Mouse (Mus musculus) cerebellum, postnatal 4 days (tissue): ENCODE measurements around the gene Hoxa1.

Experiments used
- DNase-seq, 2 experiments: peaks; one replicate each; pipeline ENCODE4 v3.0.0; 2022; ENCODE audit warnings: low spot score in 2 of 2, mixed read lengths in 1 of 2

The Hoxa1 gene

GRCm38 (mm10) chr6:52157466-52158275 lies 446 bp downstream of the Hoxa1 start:
- DNase-seq, result no peak

- no peak for DNase-seq
Observed at GRCm38 (mm10) chr6:52156551-52157200, 1.4 kb downstream of the Hoxa1 start.

- DNase-seq, result no peak
Observed at GRCm38 (mm10) chr6:52155471-52155870, 2.6 kb downstream of the Hoxa1 start.

- no peak for DNase-seq
Observed at GRCm38 (mm10) chr6:52154044-52154443, 4.1 kb downstream of the Hoxa1 start.

- DNase-seq, result no peak
Observed at GRCm38 (mm10) chr6:52153270-52153669, 4.8 kb downstream of the Hoxa1 start.

GRCm38 (mm10) chr6:52152226-52153193 lies 5.6 kb downstream of the Hoxa1 start:
- no peak for DNase-seq

GRCm38 (mm10) chr6:52151571-52151970 lies 6.5 kb downstream of the Hoxa1 start:
- no peak for DNase-seq

- DNase-seq, result no peak
Observed at GRCm38 (mm10) chr6:52150401-52150966, 7.6 kb downstream of the Hoxa1 start.

- DNase-seq, result no peak
Observed at GRCm38 (mm10) chr6:52139115-52139514, 19.0 kb downstream of the Hoxa1 start.

- DNase-seq, result no peak
Observed at GRCm38 (mm10) chr6:52138576-52138975, 19.5 kb downstream of the Hoxa1 start.

GRCm38 (mm10) chr6:52137841-52138535 lies 20.1 kb downstream of the Hoxa1 start:
- DNase-seq, result no peak

- no peak for DNase-seq
Observed at GRCm38 (mm10) chr6:52123673-52124072, 34.4 kb downstream of the Hoxa1 start.

- no peak for DNase-seq
Observed at GRCm38 (mm10) chr6:52121173-52121572, 36.9 kb downstream of the Hoxa1 start.

- DNase-seq, result no peak
Observed at GRCm38 (mm10) chr6:52118903-52119635, 39.0 kb downstream of the Hoxa1 start.

- no peak for DNase-seq
Observed at GRCm38 (mm10) chr6:52115899-52116298, 42.2 kb downstream of the Hoxa1 start.

GRCm38 (mm10) chr6:52111846-52112245 lies 46.3 kb downstream of the Hoxa1 start:
- DNase-seq, result no peak

- DNase-seq, result no peak
Observed at GRCm38 (mm10) chr6:52107400-52107799, 50.7 kb downstream of the Hoxa1 start.

- DNase-seq, result no peak
Observed at GRCm38 (mm10) chr6:52106716-52107115, 51.4 kb downstream of the Hoxa1 start.

GRCm38 (mm10) chr6:52106178-52106577 lies 51.9 kb downstream of the Hoxa1 start:
- no peak for DNase-seq
